Mouse (Mus musculus) frontal cortex, adult (tissue): ENCODE data around the gene Foxr2.

Experiments used
- ATAC-seq: cut with Nextera tagmentation; 2 replicates; pipeline ENCODE4 v1.9.2; 2017; ENCODE audit warnings: mild to moderate bottlenecking, moderate library complexity, mixed read lengths; ENCODE audit not compliant: low TSS enrichment

The Foxr2 gene

GRCm38 (mm10) chrX:153118486-153118885, at the start of gene Foxr2:
Gene Foxr2 (plus strand): TSS chrX:153118786.
- ATAC-seq, result no peak

GRCm38 (mm10) chrX:153119013-153119412, 427 bp downstream of the Foxr2 start:
- ATAC-seq, result no peak

GRCm38 (mm10) chrX:153139734-153140515, 21.3 kb downstream of the Foxr2 start, which contains the start of gene Rragb:
Gene Rragb (plus strand): TSS chrX:153139981.
- peak; percentile 97 for ATAC-seq

- ATAC-seq, result no peak
Observed at GRCm38 (mm10) chrX:153142656-153143055, 24.1 kb downstream of the Foxr2 start.

GRCm38 (mm10) chrX:153151766-153152165, 33.2 kb downstream of the Foxr2 start:
- ATAC-seq, result no peak

DNA sequence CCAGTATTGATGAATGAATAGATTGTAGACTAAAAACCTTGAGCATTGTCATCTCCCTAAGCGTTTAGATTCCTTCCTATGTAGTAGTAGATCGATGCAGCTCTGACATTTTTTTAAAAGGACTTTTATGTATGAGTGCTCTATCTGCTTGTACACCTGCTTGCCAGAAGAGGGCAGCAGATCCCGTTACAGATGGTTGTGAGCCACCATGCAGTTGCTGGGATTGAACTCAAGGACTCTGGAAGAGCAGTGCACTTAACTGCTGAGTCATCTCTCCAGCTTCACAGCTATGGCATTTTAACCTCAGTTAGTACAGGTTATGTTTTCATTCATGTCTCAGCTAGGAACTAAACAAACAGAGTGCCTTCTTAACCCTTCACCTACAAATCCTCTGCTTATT, 36.7 kb downstream of the Foxr2 start:
- peak; percentile 41; the same call in 1 of the 2 replicates for ATAC-seq

DNA sequence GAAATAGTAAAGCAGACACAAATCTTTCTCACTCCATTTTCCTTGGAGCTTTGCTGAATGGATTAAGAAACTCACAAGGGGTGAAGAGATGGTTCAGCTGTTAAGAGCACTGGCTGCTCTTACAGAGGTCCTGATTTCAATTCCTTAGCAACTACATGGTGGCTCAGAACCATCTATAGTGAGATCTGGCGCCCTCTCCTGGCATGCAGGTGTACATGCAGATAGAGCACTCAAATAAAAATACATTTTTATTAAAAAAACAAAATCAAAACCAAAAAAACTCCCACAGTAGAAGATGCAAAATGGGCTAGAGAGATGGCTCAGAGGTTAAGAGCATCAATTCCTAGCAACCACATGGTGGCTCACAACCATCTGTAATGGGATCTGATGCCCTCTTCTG, 56.2 kb downstream of the Foxr2 start:
- ATAC-seq, result no peak

- no peak for ATAC-seq
Observed at GRCm38 (mm10) chrX:153182221-153182620, 63.6 kb downstream of the Foxr2 start.
